Mouse (Mus musculus): ENCODE measurements around the gene Sult2a3. TPM values are rescaled to one million over a fixed set of nuclear protein-coding genes. Genes with fewer than 3 reads are reported as not detected.
"Not testable (repeated sequence)": the region's sequence is repeated elsewhere in the genome, so short reads cannot be mapped to it uniquely, and the experiment has no call there.

Sult2a3 gene
- total RNA-seq (2021) = not detected

DNA sequence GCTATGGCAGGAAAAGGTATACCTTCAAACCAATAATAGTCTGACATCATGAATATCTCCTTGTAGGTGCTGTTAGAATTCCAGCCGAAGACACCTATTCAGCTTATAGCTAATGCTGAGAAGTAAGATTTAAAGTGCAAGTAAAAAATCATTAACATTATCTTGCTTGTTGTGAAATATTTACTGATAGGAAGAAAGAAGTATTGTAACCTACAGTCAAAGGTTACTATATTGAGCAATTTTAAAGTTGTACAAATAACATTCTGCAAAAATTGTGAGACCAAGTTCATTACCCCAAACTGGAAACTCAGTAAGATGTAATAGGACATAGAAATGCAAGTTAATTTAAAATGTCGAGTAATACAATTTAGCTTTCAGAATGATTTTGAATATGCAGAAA, at the start of gene Sult2a3:
Gene Sult2a3 (minus strand): TSS at position 101 of the 400 bp plus-strand sequence.
- intact Hi-C loops (cut with DNase I) = no loop called here
- DNase-seq = no peak

GRCm38 (mm10) chr7:14120436-14120835, 2.4 kb downstream of the Sult2a3 start:
- intact Hi-C loops (cut with DNase I) = no loop called here
- DNase-seq = no peak

GRCm38 (mm10) chr7:14119865-14120264, 3.0 kb downstream of the Sult2a3 start:
- intact Hi-C loops (cut with DNase I); DNase-seq: not testable (repeated sequence)

GRCm38 (mm10) chr7:14116761-14117160, 6.1 kb downstream of the Sult2a3 start:
- no peak for DNase-seq
- intact Hi-C loops (cut with DNase I) = no loop called here

DNA sequence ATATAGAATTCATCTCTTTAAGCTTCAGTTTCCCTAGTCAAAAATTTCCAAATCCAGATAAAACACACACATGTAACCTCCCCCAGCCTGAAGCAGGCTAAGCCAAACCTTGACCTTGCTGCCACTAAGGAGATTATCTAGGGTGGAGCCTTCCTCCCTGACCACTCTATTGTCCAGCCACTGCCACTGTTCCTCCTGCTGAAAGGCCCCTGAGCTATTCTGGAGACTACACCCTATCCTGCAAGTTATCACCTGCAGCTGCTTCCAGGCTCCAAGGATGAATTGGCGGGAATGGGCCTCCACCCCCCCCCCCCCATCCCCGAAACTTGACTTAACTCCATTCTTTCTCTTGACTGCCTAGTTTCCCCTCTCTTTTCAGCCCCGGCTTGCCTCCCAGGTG, 8.4 kb downstream of the Sult2a3 start:
- intact Hi-C loops (cut with DNase I) = not testable (repeated sequence)

DNA sequence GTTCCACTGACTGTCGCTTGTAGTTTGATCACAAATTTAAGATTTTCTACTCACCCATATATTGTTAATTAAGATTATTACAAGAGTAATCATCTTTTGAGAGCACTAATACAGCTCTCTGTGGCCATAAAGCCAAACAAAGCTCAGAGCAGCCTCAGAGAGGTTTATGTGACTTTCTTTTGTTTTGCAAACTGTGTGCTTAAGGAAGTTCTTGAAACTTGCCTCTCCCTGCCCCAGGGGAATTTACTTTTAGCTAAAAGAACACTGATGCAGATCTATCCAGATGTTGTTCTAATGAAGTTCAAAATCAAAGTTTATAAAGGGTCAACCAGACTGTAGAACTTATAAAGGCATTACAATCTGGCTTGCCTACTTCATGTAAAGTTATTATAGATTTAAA, 75.0 kb downstream of the Sult2a3 start:
- intact Hi-C loops (cut with DNase I); DNase-seq: not testable (repeated sequence)

More for the DNA sequence above, 8.4 kb downstream of the Sult2a3 start:
- DNase-seq = not testable (repeated sequence)

DNA sequence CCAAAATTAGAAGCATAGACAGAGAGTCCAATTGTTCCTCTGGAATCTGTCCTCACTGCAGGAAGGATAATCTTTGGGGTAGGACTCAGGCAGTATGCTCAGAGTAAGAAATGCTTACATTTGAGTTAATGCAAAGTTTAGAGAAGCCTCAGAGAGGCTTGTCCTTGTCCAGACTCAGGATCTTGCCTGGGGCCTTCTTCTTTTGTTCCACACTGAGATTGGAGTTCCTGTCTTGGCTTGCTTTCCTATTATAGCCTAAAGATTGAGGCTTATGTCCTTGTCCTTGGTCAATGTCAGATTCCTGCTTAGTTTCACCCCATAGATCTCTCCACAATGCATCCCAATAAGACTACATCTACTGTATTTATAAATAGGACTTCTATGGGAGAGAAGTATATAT, 92.0 kb downstream of the Sult2a3 start:
- intact Hi-C loops (cut with DNase I); DNase-seq: not testable (repeated sequence)

Other genes starting within 250 kb of the Sult2a3 start
- gene Sult2a4, start 133.4 kb downstream of the Sult2a3 start, total RNA-seq (2021) = not detected
- gene Sult2a6, start 131.8 kb upstream of the Sult2a3 start, total RNA-seq (2021) = not detected
- not detected for gene Obox8, start 210.5 kb upstream of the Sult2a3 start, total RNA-seq (2021)

All from heart, postnatal 10 days (tissue).